Mouse (Mus musculus) thymus, postnatal 36 days (tissue): Measurements from ENCODE around the gene Rspo3.

ENCODE experiments used
- DNase-seq, 2 experiments: peaks; one replicate each; pipeline ENCODE4 v3.0.0; 2022; ENCODE audit warnings: mixed read lengths in 2 of 2

Rspo3 gene

DNA sequence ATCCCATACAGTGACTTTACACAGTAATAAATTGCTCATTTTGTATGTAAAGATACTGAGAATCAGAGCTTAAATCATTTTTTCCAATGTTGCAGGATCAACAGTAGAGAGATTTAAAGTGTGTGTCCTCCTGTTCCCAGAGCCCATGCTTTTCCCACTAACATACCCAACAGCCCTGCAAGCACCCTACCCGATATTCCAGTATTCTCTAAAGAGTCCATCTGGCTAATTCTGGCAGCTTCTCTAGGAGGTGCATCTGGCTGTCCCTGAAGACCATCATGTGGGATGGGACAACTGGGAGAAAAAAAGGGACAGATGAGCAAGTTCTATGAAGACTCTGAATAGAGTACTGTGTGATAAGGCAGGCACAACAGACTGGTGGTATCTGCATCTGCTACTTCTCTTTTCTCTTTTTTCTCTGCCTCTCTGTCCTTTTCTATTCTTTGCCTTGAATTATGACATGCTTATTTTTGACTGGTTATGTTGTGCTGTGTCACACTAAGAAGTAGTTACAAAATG is 102.7 kb downstream of the Rspo3 start:
- no peak for DNase-seq

DNA sequence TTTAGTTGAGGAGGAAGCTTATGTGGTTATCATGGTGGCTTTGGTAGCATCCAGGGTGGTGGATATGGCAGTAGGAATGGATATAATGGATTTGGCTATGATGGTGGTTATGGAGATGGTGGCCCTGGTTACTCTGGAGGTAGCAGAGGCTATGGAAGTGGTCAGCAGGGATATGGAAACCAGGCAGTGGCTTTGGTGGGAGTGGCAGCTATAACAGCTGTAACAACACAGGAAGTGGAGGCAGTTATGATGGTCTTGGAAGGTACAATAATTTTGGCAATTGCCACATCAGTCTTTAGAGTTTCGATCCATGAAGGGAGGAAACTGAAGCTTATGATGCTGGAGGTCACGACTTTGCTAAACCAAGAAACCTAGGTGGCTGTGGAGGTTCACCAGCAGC is 109.0 kb downstream of the Rspo3 start:
- no peak for DNase-seq

GRCm38 (mm10) chr10:29424571-29424970 is 111.1 kb downstream of the Rspo3 start:
- DNase-seq = no peak

DNA sequence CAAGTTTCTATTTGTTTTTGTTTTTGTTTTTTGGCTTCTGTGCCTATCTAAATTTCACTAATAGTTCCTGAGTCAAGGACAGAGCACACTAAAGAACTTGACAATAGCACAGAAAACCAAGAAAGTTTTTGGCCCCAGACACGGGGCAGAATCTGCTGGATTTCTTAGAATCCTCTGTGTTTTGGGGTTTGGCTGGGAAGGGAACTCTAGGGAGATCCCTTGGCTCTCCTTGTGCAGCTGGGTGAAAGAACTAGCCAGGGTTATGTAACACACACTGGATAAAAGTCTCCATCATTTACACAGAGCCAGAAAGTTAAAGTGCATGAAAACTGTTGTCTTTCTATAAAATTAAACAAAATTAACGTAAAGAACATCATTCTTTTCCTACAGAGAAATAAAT is 121.3 kb downstream of the Rspo3 start:
- DNase-seq = no peak

DNA sequence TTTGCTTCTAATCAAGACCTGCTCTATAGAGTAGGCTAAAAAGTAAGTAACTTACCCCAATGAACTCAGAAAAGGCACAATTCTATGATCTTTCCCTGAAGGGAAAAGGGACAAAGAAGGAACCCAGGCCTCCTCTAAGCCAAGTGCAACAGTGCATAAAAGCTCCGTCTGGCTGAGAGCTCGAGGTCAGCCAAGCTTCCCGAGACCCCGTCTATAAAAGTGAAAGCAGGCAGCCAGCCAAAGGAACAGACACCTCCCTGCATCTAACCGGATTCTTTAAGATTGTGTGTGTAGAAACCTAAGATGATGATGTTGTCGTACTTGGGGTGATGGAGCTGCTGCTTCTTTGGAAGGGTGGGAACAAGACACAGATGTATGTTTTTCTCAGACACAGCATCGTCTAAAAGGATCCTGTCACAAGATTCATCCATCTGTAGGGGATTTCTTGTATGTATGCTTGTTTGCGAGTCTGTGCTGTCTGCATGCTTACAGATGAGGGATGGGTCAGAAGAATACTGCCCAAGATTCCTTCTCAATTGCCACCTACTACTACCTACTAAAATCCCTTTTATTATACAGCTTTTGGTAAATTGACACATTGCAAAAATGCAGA is 132.9 kb downstream of the Rspo3 start:
- no peak for DNase-seq
